Mouse (Mus musculus) WW6 (cell line): ENCODE data around the gene Gm20388.
A peak's percentile ranks its signal among the peaks of the same experiment; 100 is the strongest.

Experiments used
- DNase-seq: peaks from one replicate; pipeline ENCODE4 v3.0.0-alpha.2; 2013; ENCODE audit warnings: low read depth, low spot score

The Gm20388 gene

GRCm38 (mm10) chr8:122238225-122238624 lies 2327.6 kb downstream of the Gm20388 start:
- DNase-seq, result no peak

GRCm38 (mm10) chr8:122238731-122239130 lies 2328.1 kb downstream of the Gm20388 start:
- no peak for DNase-seq

GRCm38 (mm10) chr8:122240241-122241026 lies 2329.8 kb downstream of the Gm20388 start:
- DNase-seq, result no peak

- no peak for DNase-seq
These were observed 2332.7 kb downstream of the Gm20388 start for GRCm38 (mm10) chr8:122243310-122243709.

- DNase-seq, result no peak
These were observed 2334.5 kb downstream of the Gm20388 start for GRCm38 (mm10) chr8:122245161-122245560.

GRCm38 (mm10) chr8:122246257-122247211 lies 2335.9 kb downstream of the Gm20388 start:
- DNase-seq, result no peak

GRCm38 (mm10) chr8:122251739-122252138 lies 2341.1 kb downstream of the Gm20388 start:
- DNase-seq, result no peak

- DNase-seq, result no peak
These were observed 2341.7 kb downstream of the Gm20388 start for GRCm38 (mm10) chr8:122252366-122252765.

GRCm38 (mm10) chr8:122259351-122259750 lies 2348.7 kb downstream of the Gm20388 start:
- peak; percentile 60 for DNase-seq

GRCm38 (mm10) chr8:122260755-122261154 lies 2350.1 kb downstream of the Gm20388 start:
- DNase-seq, result no peak

GRCm38 (mm10) chr8:122262835-122263234 lies 2352.2 kb downstream of the Gm20388 start:
- DNase-seq, result no peak

- DNase-seq, result no peak
These were observed 2353.6 kb downstream of the Gm20388 start for GRCm38 (mm10) chr8:122264243-122264642.

GRCm38 (mm10) chr8:122265522-122265921 lies 2354.9 kb downstream of the Gm20388 start:
- no peak for DNase-seq

GRCm38 (mm10) chr8:122266867-122267266 lies 2356.2 kb downstream of the Gm20388 start:
- no peak for DNase-seq

- no peak for DNase-seq
These were observed 2358.2 kb downstream of the Gm20388 start for GRCm38 (mm10) chr8:122268861-122269260.

GRCm38 (mm10) chr8:122269404-122269803 lies 2358.8 kb downstream of the Gm20388 start:
- DNase-seq, result peak; percentile 71

GRCm38 (mm10) chr8:122270555-122270954 lies 2359.9 kb downstream of the Gm20388 start:
- DNase-seq, result no peak

- DNase-seq, result peak; percentile 76
These were observed 2362.5 kb downstream of the Gm20388 start for GRCm38 (mm10) chr8:122273152-122273551.

- no peak for DNase-seq
These were observed 2363.2 kb downstream of the Gm20388 start for GRCm38 (mm10) chr8:122273826-122274225.

GRCm38 (mm10) chr8:122274651-122275391 lies 2364.2 kb downstream of the Gm20388 start:
- DNase-seq, result no peak

GRCm38 (mm10) chr8:122276308-122276707 lies 2365.7 kb downstream of the Gm20388 start:
- DNase-seq, result no peak
